Comparison of ENCODE assay signal across 11 mouse cellular contexts in genomic region chr2:97706651-97707050, GRCm38 (mm10).
"Had no signal": no experiment of that assay in that cellular context is flagged by ENCODE, and none has a peak within 500 bp of the region (broad histone marks: within the 10 kb centered on the region; RNA-seq: fewer than 3 reads in every experiment).

No protein-coding gene starts in this region.

- DNase-seq: kidney, adult 2 months; kidney, postnatal 25 days; layer of hippocampus, adult 9-11 months; liver; lung, adult 18-20 months; lung, postnatal 10 days; lung, postnatal 36 days; midbrain, embryonic 14.5 days; thymus, postnatal 36 days had no signal

- ATAC-seq: intestine, postnatal 0 days; liver, embryonic 12.5 days had no signal
